18 mouse cellular contexts compared by ENCODE assay signal in genomic region chr7:81152306-81152705, GRCm38 (mm10). TPM values are rescaled to one million over a fixed set of nuclear protein-coding genes. Genes with fewer than 3 reads are reported as not detected.
"Had no signal": no experiment of that assay in that cellular context is flagged by ENCODE, and none has a peak within 500 bp of the region (broad histone marks: within the 10 kb centered on the region; RNA-seq: fewer than 3 reads in every experiment).

No protein-coding gene starts in this region.

- H3K9me3 ChIP-seq: limb, embryonic 13.5 days; liver, embryonic 15.5 days; midbrain, embryonic 13.5 days had no signal

- H3K36me3 ChIP-seq: limb, embryonic 13.5 days; liver, embryonic 15.5 days; midbrain, embryonic 13.5 days; neural tube, embryonic 12.5 days had no signal

- H3K9ac ChIP-seq: limb, embryonic 13.5 days; liver, embryonic 15.5 days; midbrain, embryonic 13.5 days; neural tube, embryonic 12.5 days had no signal

- H3K27ac ChIP-seq: limb, embryonic 13.5 days; liver, embryonic 15.5 days; midbrain, embryonic 13.5 days; neural tube, embryonic 12.5 days had no signal

- H3K27me3 ChIP-seq: limb, embryonic 13.5 days; liver, embryonic 15.5 days; midbrain, embryonic 13.5 days; neural tube, embryonic 12.5 days had no signal

- H3K4me3 ChIP-seq: limb, embryonic 13.5 days; liver, embryonic 15.5 days; midbrain, embryonic 13.5 days; neural tube, embryonic 12.5 days had no signal

- ATAC-seq: lung, postnatal 0 days; midbrain, embryonic 13.5 days had no signal

- DNase-seq: kidney, adult 2 months; kidney, postnatal 36 days; layer of hippocampus, adult 9-11 months; layer of hippocampus, postnatal 36 days; lung, adult 2 months; lung, postnatal 36 days; retina, postnatal 1 day; right cerebral cortex, postnatal 4 days; spleen, adult 18-20 months had no signal

- H3K4me1 ChIP-seq: limb, embryonic 13.5 days; midbrain, embryonic 13.5 days; neural tube, embryonic 12.5 days had no signal

- H3K4me2 ChIP-seq: limb, embryonic 13.5 days; liver, embryonic 11.5 days; liver, embryonic 15.5 days; midbrain, embryonic 13.5 days; neural tube, embryonic 12.5 days had no signal

RNA-seq across cellular contexts. Expression of gene Slc28a1, which starts 37.7 kb away (rescaled TPM):
- total RNA-seq: layer of hippocampus, postnatal 36 days; megakaryocyte progenitor cell, adult 5-6 weeks; neutrophil, adult 5-6 weeks had no signal
- polyA plus RNA-seq: midbrain, embryonic 13.5 days; neural tube, embryonic 12.5 days; stomach, embryonic 14.5 days had no signal
